Mouse (Mus musculus): ENCODE data around the gene Erlin1. TPM values are rescaled to one million over a fixed set of nuclear protein-coding genes. Genes with fewer than 3 reads are reported as not detected.

Erlin1 gene
- total RNA-seq, 2 experiments from 2014 or later: 3.1 to 4.0 TPM

GRCm38 (mm10) chr19:44064734-44065133, 4.9 kb downstream of the Erlin1 start:
- intact Hi-C loops (cut with DNase I): no loop called here

GRCm38 (mm10) chr19:44063773-44064172, 5.8 kb downstream of the Erlin1 start:
- DNase-seq: no peak
- intact Hi-C loops (cut with DNase I): no loop called here

More at GRCm38 (mm10) chr19:44064734-44065133, 4.9 kb downstream of the Erlin1 start:
- DNase-seq: no peak

GRCm38 (mm10) chr19:44060226-44060625, 9.4 kb downstream of the Erlin1 start:
- DNase-seq: no peak
- intact Hi-C loops (cut with DNase I): no loop called here

- intact Hi-C loops (cut with DNase I): no loop called here
- DNase-seq: no peak
Observed at GRCm38 (mm10) chr19:44055173-44055826, 14.3 kb downstream of the Erlin1 start.

GRCm38 (mm10) chr19:44050388-44050787, 19.2 kb downstream of the Erlin1 start:
- intact Hi-C loops (cut with DNase I): no loop called here

GRCm38 (mm10) chr19:44049282-44049681, 20.3 kb downstream of the Erlin1 start:
- no peak for DNase-seq
- intact Hi-C loops (cut with DNase I): no loop called here

More at GRCm38 (mm10) chr19:44050388-44050787, 19.2 kb downstream of the Erlin1 start:
- DNase-seq: no peak

GRCm38 (mm10) chr19:44045847-44046246, 23.7 kb downstream of the Erlin1 start:
- DNase-seq: no peak
- intact Hi-C loops (cut with DNase I): no loop called here

GRCm38 (mm10) chr19:44042121-44042520, 27.5 kb downstream of the Erlin1 start:
- DNase-seq: no peak
- intact Hi-C loops (cut with DNase I): no loop called here

- intact Hi-C loops (cut with DNase I): no loop called here
- DNase-seq: no peak
Observed at GRCm38 (mm10) chr19:44033396-44033795, 36.2 kb downstream of the Erlin1 start.

- no peak for DNase-seq
- intact Hi-C loops (cut with DNase I): no loop called here
Observed at GRCm38 (mm10) chr19:44032046-44032744, 37.4 kb downstream of the Erlin1 start.

- intact Hi-C loops (cut with DNase I): no loop called here
- no peak for DNase-seq
Observed at GRCm38 (mm10) chr19:44030024-44030423, 39.6 kb downstream of the Erlin1 start.

- intact Hi-C loops (cut with DNase I): no loop called here
- no peak for DNase-seq
Observed at GRCm38 (mm10) chr19:44028972-44029371, 40.6 kb downstream of the Erlin1 start, which contains the start of gene Cyp2c23. Cyp2c23 (minus strand) TSS chr19:44029208.

GRCm38 (mm10) chr19:44026956-44027530, 42.5 kb downstream of the Erlin1 start:
- DNase-seq: no peak
- intact Hi-C loops (cut with DNase I): no loop called here

GRCm38 (mm10) chr19:44024921-44025585, 44.5 kb downstream of the Erlin1 start:
- DNase-seq: no peak
- intact Hi-C loops (cut with DNase I): no loop called here

GRCm38 (mm10) chr19:44023066-44023465, 46.5 kb downstream of the Erlin1 start:
- no peak for DNase-seq
- intact Hi-C loops (cut with DNase I): no loop called here

- DNase-seq: peak; percentile 35 to 62
- intact Hi-C loops (cut with DNase I): no loop called here
Observed at GRCm38 (mm10) chr19:44021502-44021901, 48.1 kb downstream of the Erlin1 start.

- no peak for DNase-seq
- intact Hi-C loops (cut with DNase I): no loop called here
Observed at GRCm38 (mm10) chr19:44019739-44020138, 49.8 kb downstream of the Erlin1 start.

- intact Hi-C loops (cut with DNase I): no loop called here
- DNase-seq: no peak
Observed at GRCm38 (mm10) chr19:44013862-44014261, 55.7 kb downstream of the Erlin1 start.

- intact Hi-C loops (cut with DNase I): no loop called here
- no peak for DNase-seq
Observed at GRCm38 (mm10) chr19:44008784-44009183, 60.8 kb downstream of the Erlin1 start.

- no peak for DNase-seq
- intact Hi-C loops (cut with DNase I): no loop called here
Observed at GRCm38 (mm10) chr19:44007186-44007585, 62.4 kb downstream of the Erlin1 start.

GRCm38 (mm10) chr19:44005025-44005424, 64.6 kb downstream of the Erlin1 start:
- no peak for DNase-seq
- intact Hi-C loops (cut with DNase I): no loop called here
